Mouse (Mus musculus) forebrain, embryonic 12.5 days (tissue): ENCODE data around the gene Ndufaf2. TPM values are rescaled to one million over a fixed set of nuclear protein-coding genes. Genes with fewer than 3 reads are reported as not detected.

ENCODE experiments used
- ATAC-seq: fragments of 200-750 bp; cut with Nextera tagmentation; 2 replicates; pipeline ENCODE4 v1.8.0; 2017; ENCODE audit warnings: moderate TSS enrichment; ENCODE audit not compliant: low FRiP score
- H3K27ac ChIP-seq: fragments of 300-500 bp; sonication (generic); 2 replicates; pipeline ENCODE4 v1.5.1; 2016; ENCODE audit warnings: mild to moderate bottlenecking
- H3K27me3 ChIP-seq: fragments of 300-500 bp; sonication (generic); 2 replicates; pipeline ENCODE4 v1.6.1; 2016; ENCODE audit warnings: mild to moderate bottlenecking
- H3K36me3 ChIP-seq: fragments of 300-500 bp; sonication (generic); replicated peaks from 2 replicates; pipeline ENCODE4 v1.6.1; 2016; ENCODE audit warnings: mild to moderate bottlenecking
- H3K4me1 ChIP-seq: fragments of 300-500 bp; sonication (generic); 2 replicates; pipeline ENCODE4 v1.6.1; 2016
- H3K4me2 ChIP-seq: fragments of 300-500 bp; sonication (generic); 2 replicates; pipeline ENCODE4 v1.6.1; 2016; ENCODE audit warnings: mild to moderate bottlenecking, moderate library complexity
- H3K4me3 ChIP-seq: fragments of 300-500 bp; sonication (generic); replicated peaks from 2 replicates; pipeline ENCODE4 v1.5.1; 2016; ENCODE audit warnings: mild to moderate bottlenecking
- H3K9ac ChIP-seq: fragments of 300-500 bp; sonication (generic); 2 replicates; pipeline ENCODE4 v1.6.1; 2016; ENCODE audit warnings: mild to moderate bottlenecking
- H3K9me3 ChIP-seq: fragments of 300-500 bp; sonication (generic); 2 replicates; pipeline ENCODE4 v1.6.1; 2016
- WGBS: fragments of 180-500 bp; shearing (Covaris S2); methylation state at CpG from one replicate; pipeline ENCODE4 v1.1.7; 2016; 5-methylcytosine and 5-hydroxymethylcytosine counted together
- polyA plus RNA-seq: library from polyadenylated mRNA; unstranded; fragments of >200 nt; fragmentation: Nextera tagmentation; extraction: Ambion mirVana; gene quantifications from 2 replicates; pipeline ENCODE4 v1.2.1, GENCODE M21; 2016

The Ndufaf2 gene
- polyA plus RNA-seq, 1 experiment from 2014 or later, result 99.3 TPM

DNA sequence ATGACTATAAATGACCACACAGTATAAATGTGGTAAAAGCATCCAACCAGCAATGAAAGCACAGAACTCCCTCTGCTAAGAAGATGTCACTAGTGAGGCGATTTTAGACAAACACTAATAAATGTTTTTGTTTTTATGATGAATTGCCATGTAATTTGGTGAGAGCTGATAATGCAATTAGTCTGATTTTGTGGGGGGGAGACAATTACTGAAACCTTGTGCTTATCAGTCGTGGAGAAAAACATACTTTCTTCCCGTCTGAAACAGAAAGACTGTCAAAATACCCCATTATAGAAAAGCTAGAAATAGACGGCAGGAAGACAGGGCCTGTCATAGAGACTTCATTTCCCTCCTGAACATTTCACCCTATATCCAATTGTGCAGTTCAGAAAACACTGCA lies 89.3 kb downstream of the Ndufaf2 start:
- 74% methylated on average over 4 of the region's 4 CpGs for WGBS
- H3K9ac ChIP-seq, result no peak overlapping the region
- no peak for ATAC-seq

DNA sequence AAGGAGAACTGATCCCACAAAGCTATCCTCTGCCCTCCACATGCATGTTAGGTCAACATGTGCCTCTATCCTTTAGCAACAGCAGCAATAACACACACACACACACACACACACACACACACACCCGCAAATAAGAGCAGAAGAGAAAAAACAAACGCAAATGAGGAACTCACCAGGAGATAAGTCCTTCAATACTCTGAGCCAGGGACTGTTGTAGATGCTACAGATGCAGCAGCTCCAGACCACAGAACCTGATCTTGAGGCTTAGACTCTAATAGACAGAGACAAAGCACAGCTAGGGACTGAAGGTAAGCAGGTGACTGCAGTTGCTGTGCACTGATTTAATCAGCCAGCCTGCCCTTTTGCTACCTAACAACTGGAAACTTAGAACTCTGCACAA lies 92.4 kb downstream of the Ndufaf2 start:
- H3K36me3 ChIP-seq, result no peaks in the 10 kb centered on the region
- peaks cover 17% of the 10 kb centered on the region for H3K27me3 ChIP-seq
- ATAC-seq, result no peak
- H3K9ac ChIP-seq, result no peak overlapping the region
- peaks cover 23% of the 10 kb centered on the region for H3K4me1 ChIP-seq
- WGBS, result 89% methylated on average over 1 of the region's 2 CpGs
- H3K4me2 ChIP-seq, result no peak overlapping the region
- H3K4me3 ChIP-seq, result no peak overlapping the region
- no peaks in the 10 kb centered on the region for H3K9me3 ChIP-seq
- H3K27ac ChIP-seq, result no peak overlapping the region

More for the DNA sequence above, 89.3 kb downstream of the Ndufaf2 start:
- Histone ChIP-seq H3K27me3 (no peaks in the 10 kb centered on the region), H3K36me3 (no peaks in the 10 kb centered on the region), H3K4me2 (no peak overlapping the region), H3K4me1 (peaks cover 3% of the 10 kb centered on the region), H3K4me3 (no peak overlapping the region), H3K27ac (no peak overlapping the region), H3K9me3 (no peaks in the 10 kb centered on the region)

DNA sequence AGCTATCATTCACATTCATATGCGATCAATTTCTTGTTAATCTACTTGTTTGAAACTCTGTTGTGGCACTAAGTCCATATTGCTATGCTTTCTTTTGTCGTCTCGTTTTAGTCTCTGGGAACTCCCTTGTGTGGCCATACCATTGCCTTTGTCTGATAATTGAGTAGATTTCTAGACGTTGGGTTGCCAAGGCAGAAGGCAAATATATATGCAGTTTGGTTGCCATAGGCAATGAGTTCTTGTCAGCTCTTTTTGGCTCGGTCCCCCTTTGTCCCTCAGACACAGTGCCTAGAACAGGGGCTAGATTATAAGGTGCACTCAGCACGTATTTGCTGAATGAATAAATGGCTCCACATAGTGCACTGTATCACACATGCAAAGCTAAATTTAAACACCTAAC lies 94.1 kb downstream of the Ndufaf2 start:
- 29% methylated on average over 6 of the region's 6 CpGs for WGBS
- Histone ChIP-seq H3K4me3 (no peak overlapping the region), H3K4me2 (no peak overlapping the region), H3K27me3 (peaks cover 18% of the 10 kb centered on the region), H3K4me1 (peaks cover 33% of the 10 kb centered on the region), H3K36me3 (no peaks in the 10 kb centered on the region), H3K9ac (no peak overlapping the region), H3K9me3 (no peaks in the 10 kb centered on the region), H3K27ac (no peak overlapping the region)
- ATAC-seq, result no peak

DNA sequence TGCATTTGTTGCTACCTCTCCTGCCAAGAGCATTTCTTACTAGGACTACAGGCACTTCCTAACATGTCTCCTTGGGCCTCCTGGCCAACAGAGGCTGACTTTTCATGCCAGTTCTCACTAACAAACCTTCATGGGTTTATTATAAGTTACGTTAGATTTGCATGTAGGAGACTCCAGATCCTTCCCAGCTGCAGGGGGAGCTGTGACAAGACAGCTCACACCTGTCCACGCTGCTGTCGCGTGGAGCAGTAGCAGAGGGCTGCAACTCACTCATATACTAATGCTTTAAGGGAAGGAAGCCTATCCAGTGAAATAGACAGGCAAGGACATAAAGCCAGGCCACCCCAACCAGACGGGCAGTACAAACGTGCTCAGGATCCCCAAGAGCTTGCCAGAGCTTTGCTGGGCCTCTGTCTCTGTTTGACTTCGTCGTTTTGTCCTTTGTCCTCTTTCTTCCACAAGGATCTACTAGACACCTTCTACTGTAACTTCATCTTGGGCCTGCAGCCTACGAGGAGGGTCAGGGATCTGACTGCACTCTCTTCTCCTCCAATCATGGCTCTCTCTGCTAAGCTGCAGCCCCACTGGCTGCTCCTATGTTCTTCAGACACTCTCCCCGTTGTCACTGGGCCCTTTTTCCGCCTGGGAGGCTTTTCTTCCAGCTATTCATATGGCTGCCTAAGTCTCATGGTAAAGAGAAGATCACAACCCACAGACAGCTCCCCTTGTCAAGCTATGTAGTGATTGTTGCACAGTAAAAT lies 94.9 kb downstream of the Ndufaf2 start:
- H3K9ac ChIP-seq, result no peak overlapping the region
- H3K4me2 ChIP-seq, result no peak overlapping the region
- no peak for ATAC-seq
- H3K36me3 ChIP-seq, result no peaks in the 10 kb centered on the region
- no peak overlapping the region for H3K27ac ChIP-seq
- H3K4me3 ChIP-seq, result no peak overlapping the region
- peaks cover 33% of the 10 kb centered on the region for H3K4me1 ChIP-seq
- 66% methylated on average over 11 of the region's 11 CpGs for WGBS
- peaks cover 18% of the 10 kb centered on the region for H3K27me3 ChIP-seq
- no peaks in the 10 kb centered on the region for H3K9me3 ChIP-seq

DNA sequence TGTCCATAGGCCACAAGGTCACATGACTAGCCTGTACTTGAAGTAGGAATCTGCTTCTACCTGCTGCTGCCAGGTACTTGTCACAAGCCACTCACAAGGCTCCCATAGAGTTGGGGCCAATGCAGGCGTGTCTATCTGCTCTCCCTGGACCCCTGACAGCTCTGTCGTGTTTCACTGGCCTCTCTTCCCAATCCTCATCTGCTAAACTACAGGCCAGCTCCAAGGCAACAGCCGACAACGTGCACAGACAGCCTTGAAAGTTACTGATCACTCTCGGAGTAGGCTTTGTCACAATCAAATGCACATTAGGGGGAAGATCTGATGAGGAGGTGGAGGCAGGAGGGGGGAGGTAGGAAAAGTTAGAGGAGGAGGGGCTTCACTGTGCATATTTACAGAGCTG lies 95.5 kb downstream of the Ndufaf2 start:
- Histone ChIP-seq H3K4me1 (peaks cover 33% of the 10 kb centered on the region), H3K27ac (no peak overlapping the region), H3K27me3 (peaks cover 18% of the 10 kb centered on the region), H3K9me3 (no peaks in the 10 kb centered on the region), H3K4me2 (no peak overlapping the region), H3K36me3 (no peaks in the 10 kb centered on the region), H3K4me3 (no peak overlapping the region), H3K9ac (no peak overlapping the region)
- no peak for ATAC-seq
- WGBS, result 79% methylated on average over 5 of the region's 5 CpGs

DNA sequence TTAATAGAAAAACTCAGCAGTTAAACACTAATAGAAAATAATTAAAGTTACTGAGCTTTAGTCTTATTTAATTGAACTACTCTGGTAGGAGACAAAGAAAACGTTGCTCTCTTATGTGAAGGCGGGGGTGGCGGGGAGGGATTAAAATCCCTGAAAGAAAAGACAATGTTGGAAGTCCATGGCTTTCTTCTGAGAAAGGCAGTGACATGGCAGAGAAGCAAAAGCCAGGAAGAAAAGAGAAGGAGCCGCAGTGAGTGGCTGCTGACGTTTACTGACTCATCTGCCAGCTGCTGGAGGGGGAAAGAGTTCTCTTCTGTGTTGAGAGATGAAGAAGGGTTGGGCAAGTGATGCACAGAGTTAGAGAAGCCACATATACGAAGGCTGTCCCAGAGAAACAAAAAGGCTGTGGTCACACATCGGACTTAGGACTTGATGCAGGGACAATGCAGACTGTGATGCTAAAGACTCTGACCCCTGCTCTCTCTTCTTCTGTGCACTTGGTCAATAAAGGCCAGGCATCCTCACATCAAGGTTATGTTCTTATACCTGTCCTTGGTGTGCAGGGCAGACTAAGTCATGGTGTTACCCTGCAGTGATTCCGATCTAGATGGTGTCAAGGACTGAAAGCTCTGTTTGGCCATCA lies 97.4 kb downstream of the Ndufaf2 start:
- peaks cover 33% of the 10 kb centered on the region for H3K4me1 ChIP-seq
- no peak overlapping the region for H3K27ac ChIP-seq
- no peaks in the 10 kb centered on the region for H3K36me3 ChIP-seq
- no peaks in the 10 kb centered on the region for H3K9me3 ChIP-seq
- ATAC-seq, result no peak
- H3K4me3 ChIP-seq, result no peak overlapping the region
- H3K4me2 ChIP-seq, result no peak overlapping the region
- H3K27me3 ChIP-seq, result peaks cover 28% of the 10 kb centered on the region
- no peak overlapping the region for H3K9ac ChIP-seq
- WGBS, result 21% methylated on average over 8 of the region's 8 CpGs

DNA sequence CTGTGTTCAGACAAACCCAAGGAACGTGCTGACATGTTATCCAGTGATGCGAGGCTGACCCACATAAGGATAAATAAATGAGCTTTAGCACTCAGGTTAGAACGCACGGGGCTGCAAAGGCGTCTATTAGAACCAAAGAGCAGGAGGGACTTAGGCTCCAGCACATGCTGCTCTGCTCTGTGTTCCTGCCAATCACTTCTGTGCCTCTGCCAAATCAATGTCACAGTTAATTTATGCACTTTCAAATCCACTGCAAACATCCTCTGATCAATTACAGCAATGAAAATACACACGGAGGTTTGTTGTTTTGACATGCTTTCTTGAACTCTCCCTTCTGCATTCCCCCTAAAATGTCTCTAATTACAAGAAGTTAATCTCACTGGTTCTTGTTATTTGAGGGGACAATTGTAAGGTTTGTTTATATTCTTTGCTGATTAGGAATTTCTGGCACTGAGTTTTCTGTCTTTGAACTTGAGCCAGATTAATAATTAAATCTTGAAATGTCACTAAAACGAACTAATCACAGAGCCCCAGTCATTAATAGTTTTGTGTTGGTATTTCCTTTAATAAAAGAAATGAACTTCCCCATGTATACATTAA lies 98.0 kb downstream of the Ndufaf2 start:
- WGBS, result 11% methylated on average over 7 of the region's 7 CpGs
- H3K4me3 ChIP-seq, result no peak overlapping the region
- H3K9ac ChIP-seq, result no peak overlapping the region
- peak; percentile 69; the same call in 1 of the 2 replicates for ATAC-seq
- H3K27ac ChIP-seq, result no peak overlapping the region
- no peaks in the 10 kb centered on the region for H3K36me3 ChIP-seq
- no peak overlapping the region for H3K4me2 ChIP-seq
- H3K27me3 ChIP-seq, result peaks cover 28% of the 10 kb centered on the region
- H3K4me1 ChIP-seq, result peaks cover 33% of the 10 kb centered on the region
- H3K9me3 ChIP-seq, result no peaks in the 10 kb centered on the region

DNA sequence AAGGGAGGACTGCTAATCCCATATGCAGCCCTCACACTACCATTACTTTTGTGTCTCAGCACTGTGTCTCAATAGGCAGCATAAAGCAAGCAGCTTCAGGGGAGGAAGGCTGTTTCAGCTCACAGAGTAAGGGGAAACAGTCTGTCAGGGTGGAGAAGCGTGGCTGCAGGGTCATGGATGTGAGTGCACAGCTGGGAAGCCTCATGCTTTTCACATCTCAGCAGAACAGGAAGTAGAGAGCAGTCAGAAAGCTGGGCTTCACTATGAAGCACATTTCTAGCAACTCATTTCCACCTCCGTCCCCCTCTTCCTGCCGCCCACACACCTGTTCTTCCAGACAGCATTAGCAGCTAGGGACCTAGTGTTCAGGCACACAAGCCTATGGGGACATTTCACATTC lies 101.5 kb downstream of the Ndufaf2 start:
- no peak overlapping the region for H3K27ac ChIP-seq
- H3K9me3 ChIP-seq, result no peaks in the 10 kb centered on the region
- ATAC-seq, result no peak
- no peak overlapping the region for H3K4me3 ChIP-seq
- peaks cover 16% of the 10 kb centered on the region for H3K4me1 ChIP-seq
- 82% methylated on average over 3 of the region's 3 CpGs for WGBS
- no peak overlapping the region for H3K9ac ChIP-seq
- H3K27me3 ChIP-seq, result peaks cover 16% of the 10 kb centered on the region; the same call in 1 of the 2 replicates
- H3K36me3 ChIP-seq, result no peaks in the 10 kb centered on the region
- H3K4me2 ChIP-seq, result no peak overlapping the region

DNA sequence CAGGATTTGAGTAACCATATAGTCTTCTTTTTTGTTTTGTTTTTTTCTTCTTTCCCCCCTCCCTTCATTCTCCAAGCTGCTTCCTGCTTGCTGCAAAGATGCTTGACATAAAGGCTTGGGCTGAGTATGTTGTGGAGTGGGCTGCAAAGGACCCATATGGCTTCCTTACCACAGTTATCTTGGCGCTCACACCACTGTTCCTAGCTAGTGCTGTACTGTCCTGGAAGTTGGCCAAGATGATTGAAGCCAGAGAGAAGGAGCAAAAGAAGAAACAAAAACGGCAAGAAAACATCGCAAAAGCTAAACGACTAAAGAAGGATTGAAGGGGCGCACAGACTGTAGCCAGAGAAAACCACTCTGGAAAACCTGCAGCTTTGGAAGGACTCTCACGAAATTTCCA lies 111.1 kb downstream of the Ndufaf2 start:
- H3K4me2 ChIP-seq, result no peak overlapping the region
- H3K9me3 ChIP-seq, result no peaks in the 10 kb centered on the region
- no peak for ATAC-seq
- no peak overlapping the region for H3K27ac ChIP-seq
- H3K36me3 ChIP-seq, result peaks cover 9% of the 10 kb centered on the region
- no peak overlapping the region for H3K9ac ChIP-seq
- H3K27me3 ChIP-seq, result no peaks in the 10 kb centered on the region
- WGBS, result 94% methylated on average over 6 of the region's 6 CpGs
- peaks cover 26% of the 10 kb centered on the region for H3K4me1 ChIP-seq
- no peak overlapping the region for H3K4me3 ChIP-seq

DNA sequence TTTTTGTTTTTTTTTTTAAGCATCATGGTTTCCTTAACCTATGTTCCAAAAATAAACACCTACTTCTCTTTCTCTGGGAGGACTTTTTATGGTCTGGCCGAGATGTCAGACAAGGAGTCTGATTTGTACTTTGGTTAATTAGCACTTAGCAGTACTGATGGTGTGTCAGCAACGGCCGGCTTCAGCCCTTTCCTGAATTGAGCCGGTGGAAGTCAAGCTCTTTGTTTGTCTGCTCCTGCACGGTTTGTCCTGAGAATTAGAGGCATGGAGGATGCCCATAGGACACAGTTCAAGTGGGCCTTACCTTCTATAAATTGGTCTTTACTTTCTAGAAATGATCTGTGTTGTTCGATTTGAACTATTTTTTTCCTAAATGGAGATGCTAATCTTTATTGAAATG lies 111.5 kb downstream of the Ndufaf2 start:
- Histone ChIP-seq H3K9me3 (no peaks in the 10 kb centered on the region), H3K4me3 (no peak overlapping the region), H3K4me1 (peaks cover 28% of the 10 kb centered on the region), H3K36me3 (peaks cover 9% of the 10 kb centered on the region), H3K27ac (no peak overlapping the region), H3K9ac (no peak overlapping the region), H3K27me3 (no peaks in the 10 kb centered on the region), H3K4me2 (no peak overlapping the region)
- no peak for ATAC-seq
- 61% methylated on average over 6 of the region's 6 CpGs for WGBS

DNA sequence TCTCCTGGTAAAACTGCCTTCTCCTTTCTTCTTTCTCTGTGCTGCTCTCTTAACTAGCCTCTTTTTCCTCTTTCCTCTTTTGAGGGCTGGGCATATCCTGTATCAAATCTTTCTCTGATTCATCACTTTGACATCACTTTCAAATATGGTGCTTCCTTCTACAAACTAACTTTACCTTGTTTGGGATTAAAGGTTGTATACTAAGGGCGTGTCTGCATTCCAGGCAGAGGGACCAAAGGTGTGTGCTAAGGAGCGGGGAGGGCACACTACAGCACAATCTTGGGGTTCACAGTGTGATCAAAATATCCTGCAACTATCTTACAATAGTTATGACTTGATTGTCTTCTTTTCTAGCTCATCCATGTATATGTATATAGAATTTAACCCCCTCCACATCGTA lies 112.4 kb downstream of the Ndufaf2 start:
- H3K27ac ChIP-seq, result no peak overlapping the region
- no peak overlapping the region for H3K9ac ChIP-seq
- no peak overlapping the region for H3K4me3 ChIP-seq
- no peaks in the 10 kb centered on the region for H3K9me3 ChIP-seq
- peaks cover 9% of the 10 kb centered on the region for H3K36me3 ChIP-seq
- peaks cover 33% of the 10 kb centered on the region for H3K4me1 ChIP-seq
- H3K4me2 ChIP-seq, result no peak overlapping the region
- no peaks in the 10 kb centered on the region for H3K27me3 ChIP-seq
- 89% methylated on average over 3 of the region's 3 CpGs for WGBS
- no peak for ATAC-seq

DNA sequence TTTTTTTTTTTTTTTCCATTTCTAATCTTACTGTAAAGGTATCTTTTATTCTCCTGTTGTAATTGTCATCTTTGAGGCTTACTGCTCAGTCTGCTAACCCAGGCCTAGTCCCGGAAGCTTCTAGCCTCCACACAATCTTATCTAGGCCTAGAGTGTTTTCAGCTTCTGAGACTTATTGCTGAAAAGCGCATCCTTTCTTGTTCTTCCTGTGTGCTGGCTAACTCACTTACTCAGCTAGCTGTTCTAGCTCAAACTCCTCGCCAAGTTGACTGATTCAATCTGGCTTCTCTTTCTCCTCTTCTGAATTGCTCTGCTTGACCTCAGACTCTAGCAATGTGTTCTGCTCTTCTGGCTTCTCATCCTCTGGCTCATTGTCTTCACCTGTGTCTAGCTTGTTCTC lies 112.8 kb downstream of the Ndufaf2 start:
- H3K9ac ChIP-seq, result no peak overlapping the region
- peaks cover 38% of the 10 kb centered on the region for H3K4me1 ChIP-seq
- H3K36me3 ChIP-seq, result peaks cover 9% of the 10 kb centered on the region
- H3K4me2 ChIP-seq, result no peak overlapping the region
- WGBS, result 82% methylated on average over 3 of the region's 3 CpGs
- no peak for ATAC-seq
- H3K9me3 ChIP-seq, result no peaks in the 10 kb centered on the region
- no peak overlapping the region for H3K27ac ChIP-seq
- H3K4me3 ChIP-seq, result no peak overlapping the region
- no peaks in the 10 kb centered on the region for H3K27me3 ChIP-seq
